Mouse (Mus musculus): Measurements from ENCODE around the gene Heatr6. TPM values are rescaled to one million over a fixed set of nuclear protein-coding genes. Genes with fewer than 3 reads are reported as not detected.

Gene Heatr6
- total and polyA plus RNA-seq, 3 experiments = 5.4 to 6.3 (median 6.3) TPM

DNA sequence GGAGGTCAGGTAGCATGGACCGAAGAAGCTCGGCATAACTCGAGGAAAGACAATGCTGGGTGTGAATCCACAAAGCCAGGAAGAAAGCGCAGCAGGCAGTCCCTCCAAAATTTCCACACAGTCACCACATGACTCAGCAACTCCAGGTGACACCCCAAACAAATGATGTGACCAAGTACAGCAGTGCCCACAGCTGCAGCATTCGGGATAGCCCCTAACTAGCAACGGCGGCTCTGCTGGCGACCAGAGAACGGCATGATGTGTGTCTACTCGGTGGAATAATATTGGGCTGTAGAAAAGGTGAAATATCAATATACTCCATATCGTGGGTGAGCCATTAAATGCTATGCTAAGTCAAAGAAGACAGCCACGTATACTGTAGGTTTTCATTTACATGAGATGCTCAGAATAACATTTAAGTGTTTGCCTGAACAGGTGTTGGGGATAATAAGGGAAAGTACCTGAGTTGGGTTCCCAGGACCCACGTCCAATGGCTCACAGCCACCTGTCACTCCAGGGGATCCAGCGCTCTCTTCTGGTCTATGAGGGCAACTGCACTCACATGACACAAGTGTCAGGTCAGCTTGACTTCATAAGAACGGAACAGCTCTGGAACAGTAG lies 34.0 kb downstream of the Heatr6 start:
- H3K79me2 ChIP-seq (replicated peaks; ENCODE audit: control insufficient read depth, insufficient read depth, low read length) = no peaks in the 10 kb centered on the region
- intact Hi-C loops (cut with DNase I) = loop anchor here (5.0 kb wide), 1 partner anchor 245 kb away; no protein-coding TSS in a partner anchor
- DNase-seq = no peak
- peaks cover 6% of the 10 kb centered on the region for H3K4me1 ChIP-seq (ENCODE audit: control insufficient read depth, insufficient read depth, low read length)
- WGBS = 78% methylated on average over 15 of the region's 15 CpGs
- no peaks in the 10 kb centered on the region for H3K27me3 ChIP-seq (ENCODE audit: control insufficient read depth, insufficient read depth, low read length)
- H3K27ac ChIP-seq = peak overlapping the region; percentile 48
- TF ChIP-seq EP300 (IDR thresholded peaks at IDR 0.05; ENCODE audit: insufficient read depth, low read depth, low read length) (no peak), CTCF (IDR thresholded peaks at IDR 0.05) (peak; percentile 45), POLR2A (IDR thresholded peaks at IDR 0.05; ENCODE audit: insufficient read depth, low read depth, low read length) (no peak)
- H3K9ac ChIP-seq (ENCODE audit: low read depth, low read length) = no peak overlapping the region
- no peaks in the 10 kb centered on the region for H3K36me3 ChIP-seq (ENCODE audit: control insufficient read depth, insufficient read depth, low read length)
- H3K4me3 ChIP-seq = no peak overlapping the region

DNA sequence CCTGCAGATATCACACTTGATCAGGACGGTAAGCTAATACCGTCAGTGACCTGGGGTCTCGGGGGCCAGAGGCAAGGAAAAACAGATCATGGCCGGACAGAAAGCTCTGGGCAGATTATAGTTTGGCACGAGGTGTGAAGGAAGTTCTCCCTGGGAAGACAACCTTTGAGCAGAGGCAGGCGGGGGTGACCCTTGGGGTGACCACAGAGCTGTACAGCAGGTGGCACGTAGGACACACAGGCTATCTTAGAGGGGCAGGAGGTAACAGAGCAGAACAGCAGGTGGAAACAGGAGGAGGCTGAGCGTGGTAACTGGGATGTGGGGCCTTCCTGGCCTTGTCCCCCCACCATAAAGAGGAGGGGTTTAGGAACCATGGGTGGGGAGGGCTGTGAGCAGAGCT lies 34.8 kb downstream of the Heatr6 start:
- no peak for DNase-seq
- no peak overlapping the region for H3K9ac ChIP-seq (ENCODE audit: low read depth, low read length)
- TF ChIP-seq CTCF (IDR thresholded peaks at IDR 0.05) = no peak
- no peak for TF ChIP-seq POLR2A (IDR thresholded peaks at IDR 0.05; ENCODE audit: insufficient read depth, low read depth, low read length)
- no peak for TF ChIP-seq EP300 (IDR thresholded peaks at IDR 0.05; ENCODE audit: insufficient read depth, low read depth, low read length)
- H3K4me1 ChIP-seq (ENCODE audit: control insufficient read depth, insufficient read depth, low read length) = peaks cover 6% of the 10 kb centered on the region
- H3K4me3 ChIP-seq = no peak overlapping the region
- WGBS = 81% methylated on average over 8 of the region's 8 CpGs
- no peak overlapping the region for H3K27ac ChIP-seq
- intact Hi-C loops (cut with DNase I) = loop anchor here (5.0 kb wide), 1 partner anchor 244 kb away; no protein-coding TSS in a partner anchor
- H3K36me3 ChIP-seq (ENCODE audit: control insufficient read depth, insufficient read depth, low read length) = no peaks in the 10 kb centered on the region
- H3K27me3 ChIP-seq (ENCODE audit: control insufficient read depth, insufficient read depth, low read length) = no peaks in the 10 kb centered on the region
- no peaks in the 10 kb centered on the region for H3K79me2 ChIP-seq (replicated peaks; ENCODE audit: control insufficient read depth, insufficient read depth, low read length)

DNA sequence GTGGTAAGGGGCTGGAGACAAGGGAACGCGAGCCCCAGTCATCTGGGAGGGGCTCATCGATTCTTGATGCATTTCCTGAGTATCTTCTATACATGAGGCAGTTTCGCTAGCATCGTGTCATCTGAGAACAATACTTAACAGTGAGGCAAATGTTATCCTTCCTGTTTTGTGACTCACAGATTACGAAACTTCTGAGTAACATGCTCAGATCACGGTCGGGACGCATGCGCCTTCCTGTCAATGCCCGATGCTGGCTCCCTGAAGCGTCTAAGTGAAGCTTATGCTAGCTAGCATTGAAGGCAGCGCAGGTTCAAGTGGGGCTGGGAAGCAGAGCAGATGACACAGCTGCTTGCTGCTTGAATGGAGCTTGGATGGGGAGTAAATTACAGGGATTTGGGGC lies 35.8 kb downstream of the Heatr6 start:
- Histone ChIP-seq H3K4me3 (no peak overlapping the region), H3K4me1 (ENCODE audit: control insufficient read depth, insufficient read depth, low read length) (peaks cover 6% of the 10 kb centered on the region), H3K27ac (no peak overlapping the region), H3K9ac (ENCODE audit: low read depth, low read length) (no peak overlapping the region), H3K27me3 (ENCODE audit: control insufficient read depth, insufficient read depth, low read length) (no peaks in the 10 kb centered on the region), H3K36me3 (ENCODE audit: control insufficient read depth, insufficient read depth, low read length) (no peaks in the 10 kb centered on the region), H3K79me2 (replicated peaks; ENCODE audit: control insufficient read depth, insufficient read depth, low read length) (no peaks in the 10 kb centered on the region)
- peak; percentile 54 to 67 for DNase-seq
- intact Hi-C loops (cut with DNase I) = loop anchor here (5.0 kb wide), 1 partner anchor 243 kb away; no protein-coding TSS in a partner anchor
- TF ChIP-seq POLR2A (IDR thresholded peaks at IDR 0.05; ENCODE audit: insufficient read depth, low read depth, low read length) = no peak
- no peak for TF ChIP-seq EP300 (IDR thresholded peaks at IDR 0.05; ENCODE audit: insufficient read depth, low read depth, low read length)
- WGBS = 28% methylated on average over 13 of the region's 13 CpGs

DNA sequence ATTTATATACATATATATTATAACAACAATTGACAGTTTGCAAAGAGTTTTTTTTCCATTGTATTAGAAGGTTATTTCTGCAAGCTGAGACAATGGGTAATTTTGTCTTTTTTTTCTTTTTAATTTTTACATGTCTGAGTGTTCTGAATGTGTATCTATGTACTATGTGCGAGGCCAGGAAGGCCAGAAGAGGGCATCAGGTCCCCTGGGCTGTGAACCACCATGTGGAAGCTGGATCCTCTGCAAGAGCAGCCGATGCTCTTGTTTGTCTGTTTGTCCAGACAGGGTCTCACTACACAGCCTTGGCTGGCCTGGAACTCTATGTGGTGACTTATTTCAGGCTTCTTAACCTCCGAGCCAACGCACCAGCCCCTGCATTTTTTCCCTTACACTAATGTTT lies 37.6 kb downstream of the Heatr6 start:
- WGBS = 39% methylated on average over 4 of the region's 4 CpGs
- intact Hi-C loops (cut with DNase I) = no loop called here
- H3K4me1 ChIP-seq (ENCODE audit: control insufficient read depth, insufficient read depth, low read length) = peaks cover 6% of the 10 kb centered on the region
- no peak overlapping the region for H3K9ac ChIP-seq (ENCODE audit: low read depth, low read length)
- no peaks in the 10 kb centered on the region for H3K79me2 ChIP-seq (replicated peaks; ENCODE audit: control insufficient read depth, insufficient read depth, low read length)
- H3K36me3 ChIP-seq (ENCODE audit: control insufficient read depth, insufficient read depth, low read length) = no peaks in the 10 kb centered on the region
- no peak for DNase-seq
- H3K27ac ChIP-seq = no peak overlapping the region
- no peaks in the 10 kb centered on the region for H3K27me3 ChIP-seq (ENCODE audit: control insufficient read depth, insufficient read depth, low read length)
- no peak overlapping the region for H3K4me3 ChIP-seq
- TF ChIP-seq EP300 (IDR thresholded peaks at IDR 0.05; ENCODE audit: insufficient read depth, low read depth, low read length) (no peak), CTCF (IDR thresholded peaks at IDR 0.05) (no peak), POLR2A (IDR thresholded peaks at IDR 0.05; ENCODE audit: insufficient read depth, low read depth, low read length) (no peak)

DNA sequence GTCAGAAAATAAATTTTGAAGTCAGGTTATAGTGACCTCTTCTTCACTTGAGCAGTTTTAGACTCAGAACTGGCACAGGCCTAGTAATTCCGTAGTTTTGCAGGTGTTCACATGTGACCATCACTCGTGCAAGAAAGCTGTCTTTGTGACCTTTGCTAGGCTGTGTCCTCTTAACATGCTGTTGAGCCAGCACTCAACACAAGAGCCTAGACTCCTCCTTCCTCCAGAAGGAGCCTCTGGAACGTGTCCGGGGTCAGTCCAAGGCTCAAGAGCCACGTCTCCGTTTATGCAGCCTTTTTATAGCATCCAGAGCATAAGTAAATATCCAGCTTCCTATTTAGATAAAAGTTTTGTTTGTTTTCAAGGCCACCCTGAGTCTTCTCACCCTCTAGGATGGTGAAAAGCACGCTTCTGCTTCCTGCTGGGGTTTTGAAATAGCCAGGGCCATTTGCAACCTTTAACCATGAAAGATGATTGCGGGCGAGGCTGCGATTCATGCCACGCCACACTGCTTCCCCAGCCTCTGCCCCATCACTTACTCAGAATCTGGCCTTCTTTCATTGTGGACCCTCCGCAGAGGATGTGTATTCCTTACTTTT lies 38.9 kb downstream of the Heatr6 start:
- Histone ChIP-seq H3K79me2 (replicated peaks; ENCODE audit: control insufficient read depth, insufficient read depth, low read length) (no peaks in the 10 kb centered on the region), H3K9ac (ENCODE audit: low read depth, low read length) (no peak overlapping the region), H3K27ac (no peak overlapping the region), H3K4me1 (ENCODE audit: control insufficient read depth, insufficient read depth, low read length) (no peaks in the 10 kb centered on the region; the same call in 1 of the 2 replicates), H3K27me3 (ENCODE audit: control insufficient read depth, insufficient read depth, low read length) (no peaks in the 10 kb centered on the region), H3K36me3 (ENCODE audit: control insufficient read depth, insufficient read depth, low read length) (no peaks in the 10 kb centered on the region), H3K4me3 (no peak overlapping the region)
- DNase-seq = no peak
- intact Hi-C loops (cut with DNase I) = no loop called here
- 62% methylated on average over 12 of the region's 12 CpGs for WGBS
- TF ChIP-seq POLR2A (IDR thresholded peaks at IDR 0.05; ENCODE audit: insufficient read depth, low read depth, low read length) (no peak), EP300 (IDR thresholded peaks at IDR 0.05; ENCODE audit: insufficient read depth, low read depth, low read length) (no peak), CTCF (IDR thresholded peaks at IDR 0.05) (no peak)

DNA sequence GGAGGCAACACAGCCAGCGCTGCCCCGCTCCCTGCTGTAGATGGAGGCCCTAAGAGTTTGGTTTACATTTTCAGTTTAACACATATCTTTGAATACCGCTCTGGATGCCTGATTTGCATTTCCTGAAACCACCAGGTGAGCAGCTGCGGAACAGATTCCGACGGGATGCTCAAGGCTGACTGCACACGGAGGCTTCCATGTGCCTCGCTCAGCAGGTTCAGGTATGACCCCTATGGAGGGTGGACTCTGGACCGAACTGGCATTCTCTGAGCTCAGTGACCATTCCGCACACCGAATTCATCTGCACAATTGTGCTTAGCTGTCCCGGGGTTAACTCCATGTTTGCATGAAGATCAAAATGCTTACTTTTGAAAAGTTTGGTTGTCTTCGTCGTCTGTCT lies 39.8 kb downstream of the Heatr6 start:
- intact Hi-C loops (cut with DNase I) = no loop called here
- H3K4me1 ChIP-seq (ENCODE audit: control insufficient read depth, insufficient read depth, low read length) = no peaks in the 10 kb centered on the region
- 82% methylated on average over 14 of the region's 14 CpGs for WGBS
- DNase-seq = no peak
- H3K9ac ChIP-seq (ENCODE audit: low read depth, low read length) = no peak overlapping the region
- H3K27me3 ChIP-seq (ENCODE audit: control insufficient read depth, insufficient read depth, low read length) = no peaks in the 10 kb centered on the region
- no peak overlapping the region for H3K4me3 ChIP-seq
- no peak overlapping the region for H3K27ac ChIP-seq
- no peaks in the 10 kb centered on the region for H3K36me3 ChIP-seq (ENCODE audit: control insufficient read depth, insufficient read depth, low read length)
- TF ChIP-seq EP300 (IDR thresholded peaks at IDR 0.05; ENCODE audit: insufficient read depth, low read depth, low read length) = no peak
- TF ChIP-seq CTCF (IDR thresholded peaks at IDR 0.05) = no peak
- TF ChIP-seq POLR2A (IDR thresholded peaks at IDR 0.05; ENCODE audit: insufficient read depth, low read depth, low read length) = no peak
- H3K79me2 ChIP-seq (replicated peaks; ENCODE audit: control insufficient read depth, insufficient read depth, low read length) = no peaks in the 10 kb centered on the region
